Mouse (Mus musculus): ENCODE data around the gene E030025P04Rik. TPM values are rescaled to one million over a fixed set of nuclear protein-coding genes. Genes with fewer than 3 reads are reported as not detected.

E030025P04Rik gene
- polyA plus RNA-seq, 1 experiment from 2014 or later = not detected

- Histone ChIP-seq H3K9ac (no peak overlapping the region), H3K9me3 (replicated peaks) (no peaks in the 10 kb centered on the region), H3K27me3 (no peaks in the 10 kb centered on the region), H3K27ac (no peak overlapping the region), H3K4me2 (no peak overlapping the region), H3K4me1 (replicated peaks) (peaks cover 4% of the 10 kb centered on the region; the same call in 1 of the 2 replicates), H3K4me3 (replicated peaks) (no peak overlapping the region), H3K36me3 (no peaks in the 10 kb centered on the region)
- ATAC-seq (ENCODE audit: low read depth) (no peak), DNase-seq (no peak)
- WGBS (ENCODE audit: insufficient replicate concordance) = 29% methylated on average over 5 of the region's 5 CpGs
These were observed 52.3 kb downstream of the E030025P04Rik start for GRCm38 (mm10) chr11:109091821-109092220.

Other genes starting within 250 kb of the E030025P04Rik start
- gene Axin2, start 224.0 kb downstream of the E030025P04Rik start, polyA plus RNA-seq (2015; fragmentation: Nextera tagmentation; extraction: Ambion mirVana) = 0.43 and 0.51 TPM in 2 replicates
- gene Rgs9, start 153.8 kb upstream of the E030025P04Rik start, polyA plus RNA-seq (2015; fragmentation: Nextera tagmentation; extraction: Ambion mirVana) = 0.07 and 0.09 TPM in 2 replicates
- 14.3 and 15.9 TPM in 2 replicates for gene Gna13, start 218.5 kb upstream of the E030025P04Rik start, polyA plus RNA-seq (2015; fragmentation: Nextera tagmentation; extraction: Ambion mirVana)